Mouse (Mus musculus): ENCODE data around the gene Luzp2. TPM values are rescaled to one million over a fixed set of nuclear protein-coding genes. Genes with fewer than 3 reads are reported as not detected.

The Luzp2 gene
- not detected in 2 replicates for polyA plus RNA-seq (2012; rRNA removed)

DNA sequence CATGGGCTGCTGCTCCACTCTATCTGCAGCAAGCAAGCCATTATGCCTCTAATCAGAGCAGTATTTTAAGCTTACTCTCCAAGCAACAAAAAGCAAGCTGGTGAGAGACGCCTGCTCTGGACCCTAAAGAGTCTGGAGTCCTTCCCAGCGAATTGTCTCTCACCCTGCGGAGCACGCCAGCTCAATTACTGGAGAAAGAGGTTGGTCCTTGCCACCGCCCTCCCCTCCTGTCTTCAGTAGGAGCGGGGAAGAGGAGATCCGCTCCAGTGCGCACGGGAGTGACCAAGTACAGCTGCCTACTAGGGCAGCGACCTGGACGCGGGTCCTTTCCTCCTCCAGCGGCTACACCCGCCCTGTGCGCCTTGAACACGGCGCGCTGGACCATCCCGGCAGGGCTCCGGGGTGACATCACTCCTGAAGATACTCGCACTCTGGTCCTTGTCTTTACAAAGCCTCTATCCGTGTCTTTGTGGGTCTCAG lies at the start of gene Luzp2:
TSS of gene Luzp2 (plus strand) at position 127 of the 480 bp plus-strand sequence.
- H3K36me3 ChIP-seq (ENCODE audit: control insufficient read depth, insufficient read depth, low read length), result no peaks in the 10 kb centered on the region
- DNase-seq (ENCODE audit: low read depth in 1 of 2, low spot score in 2 of 2), result no peak
- H3K27ac ChIP-seq (ENCODE audit: insufficient read depth, low read length), result no peak within 1 kb of the TSS
- no peaks in the 10 kb centered on the region for H3K4me1 ChIP-seq (ENCODE audit: control insufficient read depth, insufficient read depth, insufficient read length)
- WGBS, result 4% methylated on average over 22 of the region's 22 CpGs
- no peak within 1 kb of the TSS for H3K4me3 ChIP-seq (ENCODE audit: extremely low read depth, insufficient read depth, insufficient read length)
- no peaks in the 10 kb centered on the region for H3K27me3 ChIP-seq (ENCODE audit: control insufficient read depth, insufficient read depth, low read length)
- no peak for TF ChIP-seq CTCF (IDR thresholded peaks at IDR 0.05; ENCODE audit: extremely low read depth, insufficient read depth, insufficient read length, insufficient replicate concordance)
- TF ChIP-seq POLR2A (IDR thresholded peaks at IDR 0.05; ENCODE audit: low read depth, low read length), result no peak

DNA sequence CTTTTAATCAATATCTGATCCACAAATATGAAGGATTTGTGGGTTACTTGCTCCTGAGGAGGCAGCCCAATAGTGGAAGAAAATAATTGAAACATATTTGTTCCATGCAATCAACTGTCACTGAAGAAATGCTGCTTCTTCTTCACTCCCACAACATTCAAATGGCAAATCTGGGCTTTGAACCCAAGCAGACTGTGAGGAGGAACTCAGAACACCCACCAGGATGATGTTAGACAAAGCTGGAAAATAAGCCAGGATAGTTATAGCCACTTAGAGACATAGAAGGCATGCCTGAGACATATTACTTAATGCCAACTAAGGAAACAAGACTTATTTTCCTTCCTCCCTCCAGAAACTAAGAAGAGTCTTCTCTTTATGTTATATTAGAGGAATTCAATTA lies 47.8 kb upstream of the Luzp2 start:
- Histone ChIP-seq H3K4me3 (ENCODE audit: extremely low read depth, insufficient read depth, insufficient read length) (no peak overlapping the region), H3K4me1 (ENCODE audit: control insufficient read depth, insufficient read depth, insufficient read length) (no peaks in the 10 kb centered on the region), H3K36me3 (ENCODE audit: control insufficient read depth, insufficient read depth, low read length) (no peaks in the 10 kb centered on the region), H3K27ac (ENCODE audit: insufficient read depth, low read length) (no peak overlapping the region), H3K27me3 (ENCODE audit: control insufficient read depth, insufficient read depth, low read length) (no peaks in the 10 kb centered on the region)
- TF ChIP-seq CTCF (IDR thresholded peaks at IDR 0.05; ENCODE audit: extremely low read depth, insufficient read depth, insufficient read length, insufficient replicate concordance) (no peak), POLR2A (IDR thresholded peaks at IDR 0.05; ENCODE audit: low read depth, low read length) (no peak)
- no peak for DNase-seq (ENCODE audit: low read depth in 1 of 2, low spot score in 2 of 2)

DNA sequence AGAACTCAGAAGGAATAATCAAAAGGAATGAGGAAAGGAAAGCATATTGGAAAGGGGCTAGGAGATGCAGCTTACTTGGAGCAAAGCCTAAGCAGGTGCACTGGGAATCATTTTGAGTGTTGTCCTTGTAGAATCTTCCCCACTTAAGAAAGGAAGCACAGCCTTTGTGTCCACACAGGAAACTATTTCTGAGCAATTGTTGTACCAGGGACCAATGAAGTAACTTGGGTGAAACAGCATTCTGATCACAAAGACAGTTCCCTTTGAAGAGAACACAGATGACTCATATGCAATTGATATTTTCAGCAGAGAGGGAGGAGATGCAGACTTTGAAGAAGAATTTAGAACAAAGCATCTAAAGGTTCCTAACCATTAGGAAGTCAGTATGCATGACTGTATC lies 16.7 kb upstream of the Luzp2 start:
- TF ChIP-seq POLR2A (IDR thresholded peaks at IDR 0.05; ENCODE audit: low read depth, low read length) (no peak), CTCF (IDR thresholded peaks at IDR 0.05; ENCODE audit: extremely low read depth, insufficient read depth, insufficient read length, insufficient replicate concordance) (no peak)
- Histone ChIP-seq H3K36me3 (ENCODE audit: control insufficient read depth, insufficient read depth, low read length) (no peaks in the 10 kb centered on the region), H3K27ac (ENCODE audit: insufficient read depth, low read length) (no peak overlapping the region), H3K27me3 (ENCODE audit: control insufficient read depth, insufficient read depth, low read length) (no peaks in the 10 kb centered on the region), H3K4me3 (ENCODE audit: extremely low read depth, insufficient read depth, insufficient read length) (no peak overlapping the region), H3K4me1 (ENCODE audit: control insufficient read depth, insufficient read depth, insufficient read length) (no peaks in the 10 kb centered on the region)
- no peak for DNase-seq (ENCODE audit: low read depth in 1 of 2, low spot score in 2 of 2)

DNA sequence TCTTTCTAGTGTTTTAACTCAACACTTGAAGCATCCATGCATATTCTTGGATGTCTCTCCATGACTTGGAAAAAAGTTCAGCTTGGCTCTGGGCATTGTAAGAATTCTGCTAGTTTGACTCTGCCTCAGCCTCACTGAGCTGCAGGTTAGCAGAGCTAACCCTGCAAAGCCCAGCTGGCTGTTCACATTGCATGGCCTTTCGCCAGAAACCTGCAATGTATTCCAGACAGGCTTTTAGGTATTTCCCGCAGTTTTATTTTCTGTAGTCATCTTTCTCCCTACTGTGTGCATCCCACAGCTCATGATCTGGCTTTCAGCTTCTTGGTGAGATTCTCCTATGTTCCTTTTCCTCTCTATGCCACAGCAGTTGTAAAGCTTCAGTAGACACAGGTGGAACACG lies 6.5 kb upstream of the Luzp2 start:
- no peak for DNase-seq (ENCODE audit: low read depth in 1 of 2, low spot score in 2 of 2)
- 84% methylated on average over 3 of the region's 3 CpGs for WGBS
- H3K36me3 ChIP-seq (ENCODE audit: control insufficient read depth, insufficient read depth, low read length), result no peaks in the 10 kb centered on the region
- no peak overlapping the region for H3K4me3 ChIP-seq (ENCODE audit: extremely low read depth, insufficient read depth, insufficient read length)
- no peak overlapping the region for H3K27ac ChIP-seq (ENCODE audit: insufficient read depth, low read length)
- H3K4me1 ChIP-seq (ENCODE audit: control insufficient read depth, insufficient read depth, insufficient read length), result no peaks in the 10 kb centered on the region
- TF ChIP-seq POLR2A (IDR thresholded peaks at IDR 0.05; ENCODE audit: low read depth, low read length) (no peak), CTCF (IDR thresholded peaks at IDR 0.05; ENCODE audit: extremely low read depth, insufficient read depth, insufficient read length, insufficient replicate concordance) (no peak)
- no peaks in the 10 kb centered on the region for H3K27me3 ChIP-seq (ENCODE audit: control insufficient read depth, insufficient read depth, low read length)

DNA sequence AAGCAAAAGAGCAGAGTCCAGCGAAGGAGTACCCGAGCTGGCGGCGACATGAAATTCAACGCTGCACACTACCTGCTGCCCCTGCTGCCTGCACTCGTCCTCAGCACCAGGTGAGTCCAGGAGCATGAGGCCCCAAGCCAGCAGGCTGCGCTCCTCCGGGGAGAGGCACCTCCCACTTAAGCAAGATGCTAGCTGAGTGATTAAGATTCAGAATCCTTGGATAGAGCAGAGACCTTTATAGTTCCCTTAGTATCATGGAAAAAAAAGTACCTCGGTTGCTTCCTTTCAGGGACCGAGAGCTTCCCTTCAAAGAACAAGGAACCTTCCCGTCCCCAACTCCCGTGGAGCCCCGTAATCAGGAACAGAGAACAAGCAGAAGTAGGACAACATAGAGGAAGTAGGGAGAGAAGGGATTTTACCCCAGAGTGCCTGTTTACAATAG lies 634 bp downstream of the Luzp2 start:
- H3K27ac ChIP-seq (ENCODE audit: insufficient read depth, low read length), result no peak overlapping the region
- TF ChIP-seq CTCF (IDR thresholded peaks at IDR 0.05; ENCODE audit: extremely low read depth, insufficient read depth, insufficient read length, insufficient replicate concordance) (no peak), POLR2A (IDR thresholded peaks at IDR 0.05; ENCODE audit: low read depth, low read length) (no peak)
- WGBS, result 5% methylated on average over 13 of the region's 13 CpGs
- no peak overlapping the region for H3K4me3 ChIP-seq (ENCODE audit: extremely low read depth, insufficient read depth, insufficient read length)
- H3K36me3 ChIP-seq (ENCODE audit: control insufficient read depth, insufficient read depth, low read length), result no peaks in the 10 kb centered on the region
- DNase-seq (ENCODE audit: low read depth in 1 of 2, low spot score in 2 of 2), result no peak
- H3K27me3 ChIP-seq (ENCODE audit: control insufficient read depth, insufficient read depth, low read length), result no peaks in the 10 kb centered on the region
- H3K4me1 ChIP-seq (ENCODE audit: control insufficient read depth, insufficient read depth, insufficient read length), result no peaks in the 10 kb centered on the region

DNA sequence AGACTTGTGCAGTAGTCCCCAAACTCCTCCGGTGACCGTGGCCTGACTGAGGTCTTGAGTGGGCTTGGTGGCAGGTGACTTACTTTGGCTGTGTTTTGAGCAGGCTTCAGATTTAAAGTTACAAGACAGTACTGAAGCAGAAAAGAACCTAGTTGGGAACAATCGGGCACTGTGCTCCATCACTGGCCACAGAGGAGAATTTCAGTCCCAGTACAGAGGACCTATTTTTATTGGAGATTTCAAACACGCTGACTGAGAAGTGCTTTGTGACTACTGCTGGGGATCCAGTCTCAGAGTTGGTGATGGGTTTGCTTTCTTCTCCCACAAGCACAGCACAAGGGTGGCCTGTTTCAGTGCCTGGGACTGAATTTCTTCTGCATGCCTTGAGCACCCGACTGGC lies 1.1 kb downstream of the Luzp2 start:
- no peaks in the 10 kb centered on the region for H3K27me3 ChIP-seq (ENCODE audit: control insufficient read depth, insufficient read depth, low read length)
- H3K27ac ChIP-seq (ENCODE audit: insufficient read depth, low read length), result no peak overlapping the region
- 73% methylated on average over 5 of the region's 5 CpGs for WGBS
- no peaks in the 10 kb centered on the region for H3K36me3 ChIP-seq (ENCODE audit: control insufficient read depth, insufficient read depth, low read length)
- TF ChIP-seq CTCF (IDR thresholded peaks at IDR 0.05; ENCODE audit: extremely low read depth, insufficient read depth, insufficient read length, insufficient replicate concordance) (no peak), POLR2A (IDR thresholded peaks at IDR 0.05; ENCODE audit: low read depth, low read length) (no peak)
- no peaks in the 10 kb centered on the region for H3K4me1 ChIP-seq (ENCODE audit: control insufficient read depth, insufficient read depth, insufficient read length)
- no peak overlapping the region for H3K4me3 ChIP-seq (ENCODE audit: extremely low read depth, insufficient read depth, insufficient read length)
- no peak for DNase-seq (ENCODE audit: low read depth in 1 of 2, low spot score in 2 of 2)

DNA sequence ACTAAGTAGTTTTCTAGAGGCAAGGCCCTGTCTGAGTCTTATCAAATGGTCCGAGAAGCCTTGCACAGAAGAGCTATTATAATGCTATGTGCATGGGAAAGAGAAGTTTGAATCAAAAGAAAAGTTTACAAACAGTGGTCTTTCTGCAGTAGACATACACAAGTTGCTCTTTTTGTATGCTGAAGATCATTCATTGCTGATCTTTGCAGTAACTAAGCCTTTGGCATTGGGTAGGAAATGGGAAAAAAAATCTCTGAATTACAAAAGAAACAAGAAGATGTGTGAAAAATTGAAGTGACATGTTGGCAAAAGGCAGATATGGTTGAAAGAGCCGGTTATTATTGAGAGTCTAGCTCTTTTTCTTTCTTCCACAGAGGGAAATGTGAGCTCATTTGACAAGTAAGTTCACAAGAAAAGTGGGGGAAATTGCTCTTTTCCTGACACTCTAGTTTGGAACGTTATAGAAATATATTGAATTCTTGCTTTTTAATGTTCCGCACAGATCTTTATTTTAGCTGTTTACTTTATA lies 7.6 kb downstream of the Luzp2 start:
- Histone ChIP-seq H3K27me3 (ENCODE audit: control insufficient read depth, insufficient read depth, low read length) (no peaks in the 10 kb centered on the region), H3K4me1 (ENCODE audit: control insufficient read depth, insufficient read depth, insufficient read length) (no peaks in the 10 kb centered on the region), H3K27ac (ENCODE audit: insufficient read depth, low read length) (no peak overlapping the region), H3K4me3 (ENCODE audit: extremely low read depth, insufficient read depth, insufficient read length) (no peak overlapping the region), H3K36me3 (ENCODE audit: control insufficient read depth, insufficient read depth, low read length) (no peaks in the 10 kb centered on the region)
- WGBS, result 80% methylated on average over 4 of the region's 4 CpGs
- TF ChIP-seq CTCF (IDR thresholded peaks at IDR 0.05; ENCODE audit: extremely low read depth, insufficient read depth, insufficient read length, insufficient replicate concordance), result no peak
- DNase-seq (ENCODE audit: low read depth in 1 of 2, low spot score in 2 of 2), result no peak
